Mouse (Mus musculus) kidney, postnatal 0 days (tissue): ENCODE measurements around the gene Kif6. TPM values are rescaled to one million over a fixed set of nuclear protein-coding genes. Genes with fewer than 3 reads are reported as not detected.

Experiments
- ATAC-seq: fragments of 200-750 bp; cut with Nextera tagmentation; replicated peaks from 2 replicates; pipeline ENCODE4 v1.8.0; 2017; ENCODE audit warnings: low read depth, moderate number of reproducible peaks, moderate TSS enrichment, moderate library complexity; ENCODE audit not compliant: low FRiP score
- DNase-seq: peaks from one replicate; pipeline ENCODE4 v3.0.0-alpha.2; 2016; ENCODE audit warnings: low spot score
- H3K27ac ChIP-seq: fragments of 300-500 bp; sonication (generic); 2 replicates; pipeline ENCODE4 v1.5.1; 2014; ENCODE audit warnings: mild to moderate bottlenecking
- H3K27me3 ChIP-seq: fragments of 300-500 bp; sonication (generic); 2 replicates; pipeline ENCODE4 v1.6.1; 2014; ENCODE audit warnings: low read length, mixed read lengths; ENCODE audit not compliant: insufficient read depth
- H3K36me3 ChIP-seq: fragments of 300-500 bp; sonication (generic); 2 replicates; pipeline ENCODE4 v1.6.1; 2014; ENCODE audit warnings: low read length, mixed read lengths; ENCODE audit not compliant: insufficient read depth
- H3K4me1 ChIP-seq: fragments of 300-500 bp; sonication (generic); replicated peaks from 2 replicates; pipeline ENCODE4 v1.6.1; 2014; ENCODE audit warnings: antibody characterized with exemption, low read length, mixed read lengths; ENCODE audit not compliant: insufficient read depth
- H3K4me2 ChIP-seq: fragments of 300-500 bp; sonication (generic); 2 replicates; pipeline ENCODE4 v1.6.1; 2014; ENCODE audit warnings: mild to moderate bottlenecking, low read length, moderate library complexity, mixed read lengths
- H3K4me3 ChIP-seq: fragments of 300-500 bp; sonication (generic); replicated peaks from 2 replicates; pipeline ENCODE4 v1.5.1; 2014; ENCODE audit warnings: low read depth, low read length
- H3K9ac ChIP-seq: fragments of 300-500 bp; sonication (generic); 2 replicates; pipeline ENCODE4 v1.6.1; 2014; ENCODE audit warnings: low read depth, low read length
- H3K9me3 ChIP-seq: fragments of 300-500 bp; sonication (generic); replicated peaks from 2 replicates; pipeline ENCODE4 v1.6.1; 2016; ENCODE audit warnings: low read length, inconsistent platforms, mixed read lengths
- CTCF ChIP-seq: IDR thresholded peaks from 2 replicates; pipeline ENCODE4 v1.5.1; 2016; ENCODE audit warnings: antibody characterized with exemption, low read depth, mild to moderate bottlenecking, moderate library complexity
- WGBS: fragments of 180-500 bp; shearing (Covaris S2); extraction: QIAGEN DNeasy Blood & Tissue Kit; methylation state at CpG from one replicate; pipeline ENCODE4 v1.1.7; 2014; 5-methylcytosine and 5-hydroxymethylcytosine counted together
- polyA plus RNA-seq: library from polyadenylated mRNA; unstranded; fragments of >200 nt; fragmentation: Nextera tagmentation; extraction: Ambion mirVana; gene quantifications from 2 replicates; pipeline ENCODE4 v1.2.1, GENCODE M21; 2015

The Kif6 gene
- polyA plus RNA-seq, 1 experiment from 2014 or later: 1.3 TPM

- DNase-seq: no peak
- no peaks in the 10 kb centered on the region for H3K4me1 ChIP-seq
- WGBS: 60% methylated on average over 6 of the region's 6 CpGs
- no peak overlapping the region for H3K4me2 ChIP-seq
- no peak for ATAC-seq
- no peaks in the 10 kb centered on the region for H3K9me3 ChIP-seq
- H3K27me3 ChIP-seq: no peaks in the 10 kb centered on the region
- no peaks in the 10 kb centered on the region for H3K36me3 ChIP-seq
- TF ChIP-seq CTCF: no peak
- no peak overlapping the region for H3K4me3 ChIP-seq
- H3K27ac ChIP-seq: no peak overlapping the region
- no peak overlapping the region for H3K9ac ChIP-seq
These were observed 57.0 kb downstream of the Kif6 start for GRCm38 (mm10) chr17:49671921-49672339.

- no peaks in the 10 kb centered on the region for H3K4me1 ChIP-seq
- H3K27me3 ChIP-seq: no peaks in the 10 kb centered on the region
- 79% methylated on average over 5 of the region's 5 CpGs for WGBS
- H3K4me3 ChIP-seq: no peak overlapping the region
- TF ChIP-seq CTCF: no peak
- no peak for DNase-seq
- no peaks in the 10 kb centered on the region for H3K9me3 ChIP-seq
- no peak for ATAC-seq
- H3K9ac ChIP-seq: no peak overlapping the region
- no peak overlapping the region for H3K27ac ChIP-seq
- no peaks in the 10 kb centered on the region for H3K36me3 ChIP-seq
- H3K4me2 ChIP-seq: no peak overlapping the region
These were observed 57.5 kb downstream of the Kif6 start for GRCm38 (mm10) chr17:49672421-49672820.

GRCm38 (mm10) chr17:49675629-49676028, 60.7 kb downstream of the Kif6 start:
- DNase-seq (no peak), ATAC-seq (no peak)
- Histone ChIP-seq H3K9ac (no peak overlapping the region), H3K36me3 (no peaks in the 10 kb centered on the region), H3K4me3 (no peak overlapping the region), H3K4me1 (no peaks in the 10 kb centered on the region), H3K27me3 (no peaks in the 10 kb centered on the region), H3K9me3 (no peaks in the 10 kb centered on the region), H3K4me2 (no peak overlapping the region), H3K27ac (no peak overlapping the region)
- WGBS: 67% methylated on average over 4 of the region's 4 CpGs
- no peak for TF ChIP-seq CTCF

GRCm38 (mm10) chr17:49681410-49681809, 66.5 kb downstream of the Kif6 start:
- Histone ChIP-seq H3K4me1 (no peaks in the 10 kb centered on the region), H3K9me3 (no peaks in the 10 kb centered on the region), H3K4me2 (no peak overlapping the region), H3K27me3 (no peaks in the 10 kb centered on the region), H3K4me3 (no peak overlapping the region), H3K9ac (no peak overlapping the region), H3K27ac (no peak overlapping the region), H3K36me3 (no peaks in the 10 kb centered on the region)
- 60% methylated on average over 8 of the region's 8 CpGs for WGBS
- DNase-seq (no peak), ATAC-seq (no peak)
- TF ChIP-seq CTCF: no peak

GRCm38 (mm10) chr17:49684146-49684545, 69.2 kb downstream of the Kif6 start:
- Histone ChIP-seq H3K9me3 (no peaks in the 10 kb centered on the region), H3K4me1 (no peaks in the 10 kb centered on the region), H3K36me3 (no peaks in the 10 kb centered on the region), H3K4me2 (no peak overlapping the region), H3K27ac (no peak overlapping the region), H3K9ac (no peak overlapping the region), H3K27me3 (no peaks in the 10 kb centered on the region), H3K4me3 (no peak overlapping the region)
- no peak for TF ChIP-seq CTCF
- 8% methylated on average over 2 of the region's 2 CpGs for WGBS
- DNase-seq (no peak), ATAC-seq (no peak)

- H3K4me2 ChIP-seq: no peak overlapping the region
- H3K4me1 ChIP-seq: no peaks in the 10 kb centered on the region
- H3K4me3 ChIP-seq: no peak overlapping the region
- TF ChIP-seq CTCF: no peak
- DNase-seq (peak; percentile 56), ATAC-seq (no peak)
- no peaks in the 10 kb centered on the region for H3K27me3 ChIP-seq
- no peak overlapping the region for H3K9ac ChIP-seq
- 56% methylated on average over 10 of the region's 10 CpGs for WGBS
- H3K9me3 ChIP-seq: no peaks in the 10 kb centered on the region
- H3K27ac ChIP-seq: no peak overlapping the region
- H3K36me3 ChIP-seq: no peaks in the 10 kb centered on the region
These were observed 75.9 kb downstream of the Kif6 start for GRCm38 (mm10) chr17:49690607-49691454.
